Mouse (Mus musculus) lung, postnatal 0 days (tissue): Measurements from ENCODE around the gene Adad2. TPM values are rescaled to one million over a fixed set of nuclear protein-coding genes. Genes with fewer than 3 reads are reported as not detected.

Experiments
- ATAC-seq: fragments of 200-750 bp; cut with Nextera tagmentation; 2 replicates; pipeline ENCODE4 v1.8.0; 2017; ENCODE audit warnings: moderate library complexity
- DNase-seq: peaks from one replicate; pipeline ENCODE4 v3.0.0-alpha.2; 2016; ENCODE audit warnings: low spot score
- H3K27ac ChIP-seq: fragments of 300-500 bp; sonication (generic); 2 replicates; pipeline ENCODE4 v1.5.1; 2014; ENCODE audit warnings: antibody characterized with exemption, mild to moderate bottlenecking, low read length, mixed read lengths
- H3K27me3 ChIP-seq: fragments of 300-500 bp; sonication (generic); replicated peaks from 2 replicates; pipeline ENCODE4 v1.6.1; 2014; ENCODE audit warnings: low read length, mixed read lengths; ENCODE audit not compliant: insufficient read depth
- H3K36me3 ChIP-seq: fragments of 300-500 bp; sonication (generic); 2 replicates; pipeline ENCODE4 v1.6.1; 2014; ENCODE audit warnings: low read length, mixed read lengths; ENCODE audit not compliant: insufficient read depth
- H3K4me1 ChIP-seq: fragments of 300-500 bp; sonication (generic); 2 replicates; pipeline ENCODE4 v1.6.1; 2014; ENCODE audit warnings: antibody characterized with exemption, low read depth, low read length, mixed read lengths; ENCODE audit not compliant: insufficient read depth
- H3K4me2 ChIP-seq: fragments of 300-500 bp; sonication (generic); replicated peaks from 2 replicates; pipeline ENCODE4 v1.6.1; 2014; ENCODE audit warnings: low read depth, mild to moderate bottlenecking, low read length, moderate library complexity, mixed read lengths
- H3K4me3 ChIP-seq: fragments of 300-500 bp; sonication (generic); 2 replicates; pipeline ENCODE4 v1.5.1; 2014; ENCODE audit warnings: low read depth, low read length
- H3K9ac ChIP-seq: fragments of 300-500 bp; sonication (generic); replicated peaks from 2 replicates; pipeline ENCODE4 v1.6.1; 2014; ENCODE audit warnings: low read depth, mild to moderate bottlenecking
- H3K9me3 ChIP-seq: fragments of 300-500 bp; sonication (generic); 2 replicates; pipeline ENCODE4 v1.6.1; 2016; ENCODE audit warnings: low read length, mixed read lengths
- CTCF ChIP-seq: IDR thresholded peaks from 2 replicates; pipeline ENCODE4 v1.5.1; 2016; ENCODE audit warnings: antibody characterized with exemption, mild to moderate bottlenecking
- EP300 ChIP-seq: IDR thresholded peaks from 2 replicates; pipeline ENCODE4 v1.6.1; 2016; ENCODE audit warnings: antibody characterized with exemption, mild to moderate bottlenecking, control low read depth
- WGBS: fragments of 180-500 bp; shearing (Covaris S2); extraction: QIAGEN DNeasy Blood & Tissue Kit; methylation state at CpG from one replicate; pipeline ENCODE4 v1.1.7; 2014; 5-methylcytosine and 5-hydroxymethylcytosine counted together
- polyA plus RNA-seq: library from polyadenylated mRNA; unstranded; fragments of >200 nt; fragmentation: Nextera tagmentation; extraction: Ambion mirVana; gene quantifications from 2 replicates; pipeline ENCODE4 v1.2.1, GENCODE M21; 2015

Adad2 gene
- polyA plus RNA-seq, 1 experiment from 2014 or later: not detected

GRCm38 (mm10) chr8:119572411-119572810, 40.1 kb upstream of the Adad2 start:
- TF ChIP-seq EP300 (no peak), CTCF (no peak)
- ATAC-seq: peak; percentile 62
- Histone ChIP-seq H3K9ac (no peak overlapping the region), H3K27ac (peak overlapping the region; percentile 44; the same call in 1 of the 2 replicates), H3K4me2 (no peak overlapping the region), H3K4me1 (peaks cover 4% of the 10 kb centered on the region; the same call in 1 of the 2 replicates), H3K27me3 (peaks cover 9% of the 10 kb centered on the region; the same call in 1 of the 2 replicates), H3K4me3 (no peak overlapping the region), H3K9me3 (no peaks in the 10 kb centered on the region), H3K36me3 (no peaks in the 10 kb centered on the region)
- DNase-seq: peak; percentile 74
- 64% methylated on average over 4 of the region's 4 CpGs for WGBS

- peak within 1 kb of the TSS; percentile 82 for H3K4me3 ChIP-seq
- 0 out of 2 replicates have a peak within 1 kb of the TSS, but pooled peaks have one; percentile 15 for H3K27ac ChIP-seq
- TF ChIP-seq CTCF (peak; percentile 54), EP300 (no peak)
- no peaks in the 10 kb centered on the region for H3K9me3 ChIP-seq
- H3K4me2 ChIP-seq: peak within 1 kb of the TSS; percentile 92
- peaks cover 4% of the 10 kb centered on the region; the same call in 1 of the 2 replicates for H3K4me1 ChIP-seq
- ATAC-seq (peak; percentile 91), DNase-seq (peak; percentile 96)
- peak within 1 kb of the TSS; percentile 66 for H3K9ac ChIP-seq
- WGBS: under 1% methylated on average over 80 of the region's 97 CpGs
- peaks cover 9% of the 10 kb centered on the region; the same call in 1 of the 2 replicates for H3K27me3 ChIP-seq
- H3K36me3 ChIP-seq: no peaks in the 10 kb centered on the region
These were observed 37.8 kb upstream of the Adad2 start, which contains the start of the genes Hsdl1 and Dnaaf1 for GRCm38 (mm10) chr8:119574437-119575365. Gene Hsdl1 (minus strand): TSS chr8:119575183. Gene Dnaaf1 (plus strand): TSS chr8:119575235.

GRCm38 (mm10) chr8:119575366-119575726, 37.2 kb upstream of the Adad2 start:
- H3K4me2 ChIP-seq: peak overlapping the region; percentile 92
- ATAC-seq: no peak
- no peak for TF ChIP-seq EP300
- TF ChIP-seq CTCF: no peak
- under 1% methylated on average over 16 of the region's 16 CpGs for WGBS
- H3K4me1 ChIP-seq: peaks cover 4% of the 10 kb centered on the region; the same call in 1 of the 2 replicates
- no peak for DNase-seq
- H3K4me3 ChIP-seq: peak overlapping the region; percentile 82
- peaks cover 9% of the 10 kb centered on the region; the same call in 1 of the 2 replicates for H3K27me3 ChIP-seq
- no peaks in the 10 kb centered on the region for H3K9me3 ChIP-seq
- no peak overlapping the region; the same call in 1 of the 2 replicates for H3K9ac ChIP-seq
- no peaks in the 10 kb centered on the region for H3K36me3 ChIP-seq
- H3K27ac ChIP-seq: no peak overlapping the region

- Histone ChIP-seq H3K4me1 (peaks cover 4% of the 10 kb centered on the region; the same call in 1 of the 2 replicates), H3K9ac (no peak overlapping the region), H3K9me3 (no peaks in the 10 kb centered on the region), H3K4me3 (no peak overlapping the region), H3K36me3 (no peaks in the 10 kb centered on the region), H3K27me3 (peaks cover 9% of the 10 kb centered on the region; the same call in 1 of the 2 replicates), H3K27ac (no peak overlapping the region), H3K4me2 (no peak overlapping the region)
- 24% methylated on average over 13 of the region's 13 CpGs for WGBS
- DNase-seq: peak; percentile 62
- no peak for TF ChIP-seq EP300
- no peak for TF ChIP-seq CTCF
- peak; percentile 13; the same call in 1 of the 2 replicates for ATAC-seq
These were observed 33.5 kb upstream of the Adad2 start for GRCm38 (mm10) chr8:119579096-119579495.

- no peaks in the 10 kb centered on the region for H3K36me3 ChIP-seq
- H3K27me3 ChIP-seq: peaks cover 5% of the 10 kb centered on the region; the same call in 1 of the 2 replicates
- no peaks in the 10 kb centered on the region for H3K9me3 ChIP-seq
- no peak overlapping the region for H3K4me2 ChIP-seq
- H3K4me1 ChIP-seq: no peaks in the 10 kb centered on the region
- TF ChIP-seq CTCF (no peak), EP300 (no peak)
- ATAC-seq (no peak), DNase-seq (no peak)
- no peak overlapping the region for H3K9ac ChIP-seq
- WGBS: 62% methylated on average over 5 of the region's 5 CpGs
- H3K27ac ChIP-seq: no peak overlapping the region
- H3K4me3 ChIP-seq: no peak overlapping the region
These were observed 31.9 kb upstream of the Adad2 start for GRCm38 (mm10) chr8:119580441-119581161.

- Histone ChIP-seq H3K4me1 (no peaks in the 10 kb centered on the region), H3K9ac (no peak overlapping the region), H3K27me3 (no peaks in the 10 kb centered on the region), H3K27ac (no peak overlapping the region), H3K4me3 (peak overlapping the region; percentile 32), H3K36me3 (no peaks in the 10 kb centered on the region), H3K9me3 (no peaks in the 10 kb centered on the region), H3K4me2 (peak overlapping the region; percentile 58)
- DNase-seq: peak; percentile 57
- ATAC-seq: peak; percentile 80
- no peak for TF ChIP-seq EP300
- TF ChIP-seq CTCF: no peak
- WGBS: 10% methylated on average over 22 of the region's 24 CpGs
These were observed 26.6 kb upstream of the Adad2 start for GRCm38 (mm10) chr8:119585901-119586300.
